Mouse (Mus musculus): Measurements from ENCODE around the gene Zmynd10. TPM values are rescaled to one million over a fixed set of nuclear protein-coding genes. Genes with fewer than 3 reads are reported as not detected.

Gene Zmynd10
- polyA plus RNA-seq (2015; fragmentation: Illumina TruSeq; extraction: RNeasy Lipid Tissue Mini Kit (QIAGEN cat#74804); ENCODE audit: insufficient read depth, low replicate concordance) = 0.14 TPM

GRCm38 (mm10) chr9:107547026-107547425, at the start of gene Zmynd10:
Gene Zmynd10, plus strand, starts transcription at chr9:107547298.

GRCm38 (mm10) chr9:107533791-107534407, 13.2 kb upstream of the Zmynd10 start, which contains the start of gene Tmem115:
Gene Tmem115, plus strand, starts transcription at chr9:107533945.

DNA sequence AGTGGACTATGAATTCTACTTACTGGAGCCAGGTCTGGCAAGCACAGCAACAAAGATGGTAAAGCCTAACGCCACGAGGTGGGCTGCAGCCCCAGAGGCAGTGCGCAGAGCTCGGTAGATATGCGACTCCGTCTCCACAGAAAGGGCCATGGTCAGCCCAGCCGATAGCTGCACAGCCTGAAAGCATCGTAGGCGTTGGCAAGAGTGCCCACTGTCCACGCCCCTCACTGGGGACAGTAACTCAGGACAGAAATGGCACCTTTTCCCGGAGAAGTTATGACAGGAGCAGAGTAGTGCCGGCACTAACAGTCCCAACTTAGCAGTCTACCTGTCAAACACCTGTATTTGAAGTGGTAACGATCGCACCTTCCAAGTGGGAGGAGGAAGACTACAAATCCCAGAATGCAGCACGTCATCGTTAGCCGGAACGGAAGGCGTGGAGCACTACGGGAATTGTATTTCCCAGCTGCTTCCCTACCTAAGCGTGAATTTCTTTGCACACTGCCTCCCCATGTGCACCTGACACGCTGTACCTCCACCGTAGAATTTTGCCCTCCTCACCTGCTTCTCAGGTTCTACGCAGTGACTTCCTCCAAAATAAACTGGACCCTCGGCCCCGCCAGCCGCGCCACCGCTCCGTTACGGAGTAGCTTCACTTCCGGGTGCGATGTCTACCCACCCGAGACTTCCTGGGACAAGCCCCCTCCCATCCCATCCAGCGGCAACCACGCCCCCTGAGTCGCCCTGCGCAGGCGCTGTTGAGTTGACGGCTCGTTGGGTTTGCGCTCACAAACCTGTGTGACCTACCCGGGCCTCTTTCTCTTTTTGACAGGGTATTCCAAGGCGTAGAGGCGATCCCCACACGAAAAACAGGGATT, 5.4 kb upstream of the Zmynd10 start, which contains the start of the genes Cyb561d2 and Nprl2:
TSS of gene Cyb561d2 (minus strand) at position 720 of the 878 bp plus-strand sequence.
TSS of gene Nprl2 (plus strand) at position 753 of the 878 bp plus-strand sequence.

DNA sequence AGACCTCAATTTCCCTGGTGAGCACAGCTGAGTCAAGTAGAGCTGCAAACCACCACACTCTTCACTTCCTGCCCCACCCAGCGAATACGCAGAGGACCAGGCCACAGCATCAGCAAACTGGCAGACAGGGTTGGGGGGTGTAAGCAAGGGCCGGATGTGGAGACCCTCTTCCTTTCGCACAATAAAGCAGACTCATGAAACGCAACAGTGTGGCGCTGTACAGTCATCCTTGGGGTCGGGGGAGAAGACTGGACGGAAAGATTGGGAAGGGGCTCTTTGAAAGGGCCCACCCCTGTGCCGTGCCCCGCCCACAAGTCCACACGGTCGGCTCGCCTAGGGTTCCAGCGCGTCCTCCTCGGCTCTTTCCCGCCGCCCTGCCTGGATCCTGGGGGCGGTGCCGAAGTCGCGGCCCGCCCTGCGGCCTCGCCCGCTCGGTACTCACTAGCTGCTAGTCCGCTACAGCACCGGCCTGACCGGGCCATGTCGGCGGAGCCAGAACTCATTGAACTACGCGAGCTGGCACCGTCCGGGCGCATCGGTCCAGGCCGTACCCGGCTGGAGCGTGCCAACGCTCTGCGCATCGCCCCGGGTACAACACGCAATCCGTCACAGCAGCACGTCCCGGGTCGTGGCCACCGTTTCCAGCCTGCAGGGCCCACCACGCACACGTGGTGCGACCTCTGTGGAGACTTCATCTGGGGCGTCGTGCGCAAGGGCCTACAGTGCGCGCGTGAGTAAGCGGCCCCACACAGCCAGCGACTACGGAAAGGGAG, 4.2 kb downstream of the Zmynd10 start, which contains the start of gene Rassf1:
TSS of gene Rassf1 (plus strand) at position 439 of the 773 bp plus-strand sequence.

GRCm38 (mm10) chr9:107563029-107563581, 16.0 kb downstream of the Zmynd10 start, which contains the start of gene Tusc2:
Gene Tusc2, plus strand, starts transcription at chr9:107563255.

GRCm38 (mm10) chr9:107567702-107568319, 20.7 kb downstream of the Zmynd10 start, which contains the start of gene Hyal2:
Gene Hyal2, plus strand, starts transcription at chr9:107567945.

DNA sequence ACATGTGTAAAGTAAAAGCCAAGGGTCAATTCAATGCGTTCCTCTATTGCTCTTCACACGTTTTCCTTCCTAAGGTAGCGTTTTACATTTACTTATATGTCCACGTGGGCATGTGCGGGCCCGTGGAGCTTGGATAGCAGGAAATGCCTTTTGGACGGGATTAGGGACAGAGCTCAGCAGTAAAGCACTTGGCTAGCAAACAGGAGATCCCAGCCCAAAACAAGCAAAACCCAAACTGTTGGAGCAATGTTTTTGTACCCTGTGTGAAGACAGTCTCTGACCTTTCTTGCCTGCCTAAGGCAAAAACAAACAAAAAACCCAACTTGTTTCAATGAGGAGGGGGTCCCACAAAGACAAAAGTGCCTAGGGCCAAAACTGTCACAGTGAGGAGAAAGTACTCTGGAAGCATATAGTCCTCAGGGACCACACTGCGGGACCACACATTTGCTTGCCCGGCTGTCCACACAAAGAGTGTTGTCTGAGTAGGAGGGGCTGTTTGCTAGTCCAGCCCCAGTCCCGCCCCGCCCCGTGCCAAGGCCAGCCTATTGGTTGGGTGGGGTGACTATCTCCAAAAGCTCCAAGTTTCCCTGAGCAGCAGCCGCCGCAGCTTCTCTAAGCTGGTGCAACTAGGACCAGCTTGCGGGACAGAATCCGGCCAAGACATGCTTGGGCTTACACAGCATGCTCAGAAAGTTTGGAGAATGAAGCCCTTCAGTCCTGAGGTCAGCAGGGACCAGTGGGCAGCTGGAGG, 29.4 kb downstream of the Zmynd10 start, which contains the start of gene Hyal1:
TSS of gene Hyal1 (plus strand) at position 571 of the 751 bp plus-strand sequence.

DNA sequence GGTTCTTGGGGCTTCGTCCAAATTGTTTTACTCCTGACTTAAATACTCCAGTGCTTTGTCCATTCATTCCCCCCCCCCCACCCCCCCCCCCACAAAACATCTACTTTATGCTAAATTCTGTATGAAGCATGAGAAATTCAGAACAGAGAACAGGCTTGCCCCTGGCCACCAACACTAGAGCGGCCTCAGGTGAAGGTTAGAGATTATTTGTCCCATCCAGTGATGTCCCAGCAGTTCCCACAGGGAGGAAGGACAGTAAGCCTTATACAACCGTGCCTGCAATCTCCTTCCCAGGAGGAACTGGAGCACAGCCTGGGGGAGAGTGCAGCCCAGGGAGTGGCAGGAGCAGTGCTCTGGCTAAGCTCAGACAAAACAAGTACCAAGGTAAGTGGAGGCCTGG, 31.5 kb downstream of the Zmynd10 start, which contains the start of gene Naa80:
TSS of gene Naa80 (plus strand) at position 301 of the 400 bp plus-strand sequence.

GRCm38 (mm10) chr9:107580501-107581317, 33.6 kb downstream of the Zmynd10 start, which contains the start of gene Hyal3:
Gene Hyal3, plus strand, starts transcription at chr9:107580818.

GRCm38 (mm10) chr9:107586974-107587832, 40.1 kb downstream of the Zmynd10 start, which contains the start of gene Ifrd2:
Gene Ifrd2, plus strand, starts transcription at chr9:107587642.

Other genes with a start within 250 kb of the Zmynd10 start
- 12.2 TPM for gene Hemk1, start 208.9 kb upstream of the Zmynd10 start, polyA plus RNA-seq (2015; fragmentation: Illumina TruSeq; extraction: RNeasy Lipid Tissue Mini Kit (QIAGEN cat#74804); ENCODE audit: insufficient read depth, low replicate concordance)
- 0.30 TPM for gene 6430571L13Rik, start 206.7 kb upstream of the Zmynd10 start, polyA plus RNA-seq (2015; fragmentation: Illumina TruSeq; extraction: RNeasy Lipid Tissue Mini Kit (QIAGEN cat#74804); ENCODE audit: insufficient read depth, low replicate concordance)
- 0.33 TPM for gene Cacna2d2, start 147.7 kb upstream of the Zmynd10 start, polyA plus RNA-seq (2015; fragmentation: Illumina TruSeq; extraction: RNeasy Lipid Tissue Mini Kit (QIAGEN cat#74804); ENCODE audit: insufficient read depth, low replicate concordance)
- gene Tmem115, start 13.4 kb upstream of the Zmynd10 start, polyA plus RNA-seq (2015; fragmentation: Illumina TruSeq; extraction: RNeasy Lipid Tissue Mini Kit (QIAGEN cat#74804); ENCODE audit: insufficient read depth, low replicate concordance) = 5.3 TPM
- gene Cyb561d2, start 5.1 kb upstream of the Zmynd10 start, polyA plus RNA-seq (2015; fragmentation: Illumina TruSeq; extraction: RNeasy Lipid Tissue Mini Kit (QIAGEN cat#74804); ENCODE audit: insufficient read depth, low replicate concordance) = 11.6 TPM
- 20.9 TPM for gene Nprl2, start 5.1 kb upstream of the Zmynd10 start, polyA plus RNA-seq (2015; fragmentation: Illumina TruSeq; extraction: RNeasy Lipid Tissue Mini Kit (QIAGEN cat#74804); ENCODE audit: insufficient read depth, low replicate concordance)
- gene Rassf1, start 4.3 kb downstream of the Zmynd10 start, polyA plus RNA-seq (2015; fragmentation: Illumina TruSeq; extraction: RNeasy Lipid Tissue Mini Kit (QIAGEN cat#74804); ENCODE audit: insufficient read depth, low replicate concordance) = 39.0 TPM
- gene Tusc2, start 16.0 kb downstream of the Zmynd10 start, polyA plus RNA-seq (2015; fragmentation: Illumina TruSeq; extraction: RNeasy Lipid Tissue Mini Kit (QIAGEN cat#74804); ENCODE audit: insufficient read depth, low replicate concordance) = 30.9 TPM
- 3.6 TPM for gene Hyal2, start 20.6 kb downstream of the Zmynd10 start, polyA plus RNA-seq (2015; fragmentation: Illumina TruSeq; extraction: RNeasy Lipid Tissue Mini Kit (QIAGEN cat#74804); ENCODE audit: insufficient read depth, low replicate concordance)
- 4.6 TPM for gene Hyal1, start 29.6 kb downstream of the Zmynd10 start, polyA plus RNA-seq (2015; fragmentation: Illumina TruSeq; extraction: RNeasy Lipid Tissue Mini Kit (QIAGEN cat#74804); ENCODE audit: insufficient read depth, low replicate concordance)
- gene Naa80, start 31.6 kb downstream of the Zmynd10 start, polyA plus RNA-seq (2015; fragmentation: Illumina TruSeq; extraction: RNeasy Lipid Tissue Mini Kit (QIAGEN cat#74804); ENCODE audit: insufficient read depth, low replicate concordance) = 2.7 TPM
- 0.12 TPM for gene Hyal3, start 33.5 kb downstream of the Zmynd10 start, polyA plus RNA-seq (2015; fragmentation: Illumina TruSeq; extraction: RNeasy Lipid Tissue Mini Kit (QIAGEN cat#74804); ENCODE audit: insufficient read depth, low replicate concordance)
- 38.0 TPM for gene Ifrd2, start 40.3 kb downstream of the Zmynd10 start, polyA plus RNA-seq (2015; fragmentation: Illumina TruSeq; extraction: RNeasy Lipid Tissue Mini Kit (QIAGEN cat#74804); ENCODE audit: insufficient read depth, low replicate concordance)
- gene Sema3b, start 61.9 kb downstream of the Zmynd10 start, polyA plus RNA-seq (2015; fragmentation: Illumina TruSeq; extraction: RNeasy Lipid Tissue Mini Kit (QIAGEN cat#74804); ENCODE audit: insufficient read depth, low replicate concordance) = 1.8 TPM
- 273 TPM for gene Gnai2, start 88.1 kb downstream of the Zmynd10 start, polyA plus RNA-seq (2015; fragmentation: Illumina TruSeq; extraction: RNeasy Lipid Tissue Mini Kit (QIAGEN cat#74804); ENCODE audit: insufficient read depth, low replicate concordance)
- gene Slc38a3, start 122.2 kb downstream of the Zmynd10 start, polyA plus RNA-seq (2015; fragmentation: Illumina TruSeq; extraction: RNeasy Lipid Tissue Mini Kit (QIAGEN cat#74804); ENCODE audit: insufficient read depth, low replicate concordance) = not detected
- gene Gnat1, start 132.4 kb downstream of the Zmynd10 start, polyA plus RNA-seq (2015; fragmentation: Illumina TruSeq; extraction: RNeasy Lipid Tissue Mini Kit (QIAGEN cat#74804); ENCODE audit: insufficient read depth, low replicate concordance) = not detected
- gene Sema3f, start 163.2 kb downstream of the Zmynd10 start, polyA plus RNA-seq (2015; fragmentation: Illumina TruSeq; extraction: RNeasy Lipid Tissue Mini Kit (QIAGEN cat#74804); ENCODE audit: insufficient read depth, low replicate concordance) = 17.7 TPM
- 334 TPM for gene Rbm5, start 223.7 kb downstream of the Zmynd10 start, polyA plus RNA-seq (2015; fragmentation: Illumina TruSeq; extraction: RNeasy Lipid Tissue Mini Kit (QIAGEN cat#74804); ENCODE audit: insufficient read depth, low replicate concordance)

Data from spleen, adult 10 weeks (tissue).